Mouse (Mus musculus): ENCODE measurements around the gene Dgat2.

DNA sequence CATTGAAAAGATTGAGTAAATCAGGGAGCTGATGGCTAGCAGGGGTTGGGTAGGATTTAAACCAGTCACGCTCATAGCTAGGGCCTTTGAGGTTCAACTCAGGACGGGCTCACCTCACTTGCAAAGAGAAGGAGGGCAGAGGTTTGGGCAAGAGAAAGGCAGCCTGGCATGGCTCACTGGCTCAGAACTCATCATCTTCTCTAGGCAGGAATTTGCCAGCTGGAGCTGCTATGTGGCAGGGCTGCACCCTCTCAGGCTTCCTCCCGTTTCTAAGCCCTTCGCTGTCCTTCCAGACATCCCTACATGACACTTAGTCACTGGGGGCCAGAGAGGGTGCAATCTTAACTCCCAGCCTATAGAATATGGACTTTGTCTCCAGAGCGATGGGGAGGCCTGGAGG, 4.9 kb upstream of the Dgat2 start:
- TF ChIP-seq CTCF (IDR thresholded peaks at IDR 0.05; ENCODE audit: control insufficient read depth, insufficient read depth, insufficient read length) (no peak), USF1 (IDR thresholded peaks at IDR 0.05; ENCODE audit: low read depth) (no peak), CEBPB (IDR thresholded peaks at IDR 0.05; ENCODE audit: low read depth) (no peak), FOSL1 (IDR thresholded peaks at IDR 0.05; ENCODE audit: insufficient read depth, low read length, poor library complexity, severe bottlenecking) (no peak), MYOD1 (IDR thresholded peaks at IDR 0.05; ENCODE audit: control insufficient read depth, insufficient read length, low read depth) (no peak), MYOG (IDR thresholded peaks at IDR 0.05; ENCODE audit: control insufficient read depth, extremely low read depth, insufficient read length) (no peak), MAX (IDR thresholded peaks at IDR 0.05) (no peak)

Data from C2C12 (cell line).